Mouse (Mus musculus) MEL (cell line): Measurements from ENCODE around the gene T2. TPM values are rescaled to one million over a fixed set of nuclear protein-coding genes. Genes with fewer than 3 reads are reported as not detected.

Experiments
- DNase-seq: peaks from one replicate; pipeline ENCODE4 v3.0.0; 2011; ENCODE audit warnings: low read depth, low spot score
- H3K27ac ChIP-seq: 2 replicates; pipeline ENCODE4 v1.5.1; 2012; ENCODE audit warnings: low read depth, mild to moderate bottlenecking, control low read depth, low read length, moderate library complexity; ENCODE audit not compliant: control insufficient read depth
- H3K27me3 ChIP-seq, 2 experiments: fragments of 150-350 bp in 1 of 2; sonication (generic) in 1 of 2; 2 replicates each; pipeline ENCODE4 v1.6.1; 2012; ENCODE audit warnings: low read length in 2 of 2, mild to moderate bottlenecking in 2 of 2, improper control_type of control experiment in 1 of 2, moderate library complexity in 1 of 2; ENCODE audit not compliant: insufficient read depth in 2 of 2, control insufficient read depth in 1 of 2
- H3K36me3 ChIP-seq, 2 experiments: 2 replicates each; pipeline ENCODE4 v1.6.1; 2012 to 2014; ENCODE audit warnings: low read length in 2 of 2, improper control_type of control experiment in 1 of 2, inconsistent platforms in 1 of 2, mild to moderate bottlenecking in 1 of 2; ENCODE audit not compliant: insufficient read depth in 2 of 2, control insufficient read depth in 1 of 2
- H3K4me1 ChIP-seq, 2 experiments: fragments of 150-350 bp in 1 of 2; sonication (generic) in 1 of 2; 2 replicates each; pipeline ENCODE4 v1.6.1; 2012; ENCODE audit warnings: low read length in 2 of 2, improper control_type of control experiment in 1 of 2, mild to moderate bottlenecking in 1 of 2; ENCODE audit not compliant: insufficient read depth in 2 of 2, control insufficient read depth in 1 of 2
- H3K4me3 ChIP-seq, 2 experiments: fragments of 150-350 bp in 1 of 2; sonication (generic) in 1 of 2; 2 replicates each; pipeline ENCODE4 v1.5.1; 2012; ENCODE audit warnings: low read depth in 2 of 2, low read length in 2 of 2, mild to moderate bottlenecking in 2 of 2, moderate library complexity in 2 of 2, control low read depth in 1 of 2, improper control_type of control experiment in 1 of 2; ENCODE audit not compliant: control insufficient read depth in 1 of 2, insufficient read depth in 1 of 2
- H3K79me2 ChIP-seq: 2 replicates; pipeline ENCODE4 v1.6.1; 2012; ENCODE audit warnings: mild to moderate bottlenecking, low read length, moderate library complexity; ENCODE audit not compliant: control insufficient read depth, poor library complexity, insufficient read depth
- H3K9ac ChIP-seq: 2 replicates; pipeline ENCODE4 v1.6.1; 2012; ENCODE audit warnings: low read depth, mild to moderate bottlenecking, control low read depth, low read length, moderate library complexity; ENCODE audit not compliant: control insufficient read depth, poor library complexity, severe bottlenecking
- H3K9me3 ChIP-seq: fragments of 150-350 bp; sonication (generic); replicated peaks from 2 replicates; pipeline ENCODE4 v1.6.1; 2012; ENCODE audit warnings: mild to moderate bottlenecking, low read length, improper control_type of control experiment, moderate library complexity; ENCODE audit not compliant: insufficient read depth
- BHLHE40 ChIP-seq: IDR thresholded peaks from 2 replicates; pipeline ENCODE4 v1.6.1; 2012; ENCODE audit warnings: low read depth, mild to moderate bottlenecking, inconsistent platforms, low read length, improper control_type of control experiment, borderline replicate concordance
- E2F4 ChIP-seq: IDR thresholded peaks from 2 replicates; pipeline ENCODE4 v1.6.1; 2011; ENCODE audit warnings: low read depth, low read length, improper control_type of control experiment, borderline replicate concordance
- ELF1 ChIP-seq: IDR thresholded peaks from 2 replicates; pipeline ENCODE4 v1.6.1; 2014; ENCODE audit warnings: low read depth, mild to moderate bottlenecking, inconsistent platforms, low read length, improper control_type of control experiment, moderate library complexity
- EP300 ChIP-seq, 2 experiments: IDR thresholded peaks; 2 replicates each; pipeline ENCODE4 v1.6.1; 2011; ENCODE audit warnings: improper control_type of control experiment in 2 of 2, low read length in 2 of 2, low read depth in 1 of 2, mild to moderate bottlenecking in 1 of 2
- ETS1 ChIP-seq: IDR thresholded peaks from 2 replicates; pipeline ENCODE4 v1.6.1; 2012; ENCODE audit warnings: low read depth, mild to moderate bottlenecking, inconsistent platforms, low read length, improper control_type of control experiment, moderate library complexity
- GABPA ChIP-seq: IDR thresholded peaks from 2 replicates; pipeline ENCODE4 v1.6.1; 2012; ENCODE audit warnings: low read depth, mild to moderate bottlenecking, inconsistent platforms, low read length, improper control_type of control experiment, moderate library complexity
- GATA1 ChIP-seq: IDR thresholded peaks from 2 replicates; pipeline ENCODE4 v1.6.1; 2011; ENCODE audit warnings: low read depth, low read length, improper control_type of control experiment
- HCFC1 ChIP-seq: IDR thresholded peaks from 2 replicates; pipeline ENCODE4 v1.6.1; 2012; ENCODE audit warnings: low read depth, mild to moderate bottlenecking, inconsistent platforms, low read length, improper control_type of control experiment, moderate library complexity
- JUND ChIP-seq: IDR thresholded peaks from 2 replicates; pipeline ENCODE4 v1.6.1; 2011; ENCODE audit warnings: low read depth, mild to moderate bottlenecking, improper control_type of control experiment, low read length
- MAX ChIP-seq: IDR thresholded peaks from 2 replicates; pipeline ENCODE4 v1.6.1; 2011; ENCODE audit warnings: low read length, improper control_type of control experiment
- MAZ ChIP-seq: IDR thresholded peaks from 2 replicates; pipeline ENCODE4 v1.6.1; 2012; ENCODE audit warnings: low read depth, mild to moderate bottlenecking, inconsistent platforms, low read length, improper control_type of control experiment
- MEF2A ChIP-seq: IDR thresholded peaks from 2 replicates; pipeline ENCODE4 v1.6.1; 2014; ENCODE audit warnings: low read depth, mild to moderate bottlenecking, inconsistent platforms, low read length, improper control_type of control experiment; ENCODE audit not compliant: poor library complexity, insufficient replicate concordance, severe bottlenecking; ENCODE audit errors: extremely low read depth
- MXI1 ChIP-seq: IDR thresholded peaks from 2 replicates; pipeline ENCODE4 v1.6.1; 2011; ENCODE audit warnings: mild to moderate bottlenecking, low read depth, low read length, improper control_type of control experiment
- MYC ChIP-seq: IDR thresholded peaks from 2 replicates; pipeline ENCODE4 v1.6.1; 2011; ENCODE audit warnings: low read depth, mild to moderate bottlenecking, low read length, improper control_type of control experiment, moderate library complexity
- POLR2A ChIP-seq, 2 experiments: IDR thresholded peaks; 2 replicates each; pipeline ENCODE4 v1.6.1; 2011 to 2012; ENCODE audit warnings: low read length in 2 of 2, mild to moderate bottlenecking in 2 of 2, control low read depth in 1 of 2, improper control_type of control experiment in 1 of 2, low read depth in 1 of 2, moderate library complexity in 1 of 2; ENCODE audit not compliant: control insufficient read depth in 1 of 2, insufficient read depth in 1 of 2, poor library complexity in 1 of 2
- RCOR1 ChIP-seq: IDR thresholded peaks from 2 replicates; pipeline ENCODE4 v1.6.1; 2012; ENCODE audit warnings: low read depth, mild to moderate bottlenecking, inconsistent platforms, low read length, improper control_type of control experiment
- SIN3A ChIP-seq: IDR thresholded peaks from 2 replicates; pipeline ENCODE4 v1.6.1; 2012; ENCODE audit warnings: low read length, improper control_type of control experiment, inconsistent platforms
- TBP ChIP-seq: IDR thresholded peaks from 2 replicates; pipeline ENCODE4 v1.8.0; 2011; ENCODE audit warnings: low read depth, low read length, improper control_type of control experiment
- UBTF ChIP-seq: IDR thresholded peaks from 2 replicates; pipeline ENCODE4 v1.6.1; 2012; ENCODE audit warnings: low read depth, mild to moderate bottlenecking, inconsistent platforms, low read length, improper control_type of control experiment, moderate library complexity, borderline replicate concordance; ENCODE audit not compliant: insufficient read depth
- USF2 ChIP-seq, 2 experiments: IDR thresholded peaks; 2 replicates each; pipeline ENCODE4 v1.6.1; 2011 to 2012; ENCODE audit warnings: improper control_type of control experiment in 2 of 2, low read length in 2 of 2, borderline replicate concordance in 1 of 2, inconsistent platforms in 1 of 2, low read depth in 1 of 2, mild to moderate bottlenecking in 1 of 2; ENCODE audit not compliant: insufficient read depth in 1 of 2
- ZC3H11A ChIP-seq: IDR thresholded peaks from 2 replicates; pipeline ENCODE4 v1.6.1; 2012; ENCODE audit warnings: low read depth, mild to moderate bottlenecking, inconsistent platforms, low read length, improper control_type of control experiment
- ZKSCAN1 ChIP-seq: IDR thresholded peaks from 2 replicates; pipeline ENCODE4 v1.6.1; 2012; ENCODE audit warnings: low read depth, mild to moderate bottlenecking, inconsistent platforms, low read length, improper control_type of control experiment, moderate library complexity
- polyA plus RNA-seq, 2 experiments: library from polyadenylated mRNA; stranded (reverse) in 1 of 2; unstranded in 1 of 2; fragments of >175 nt in 1 of 2; fragments of >200 nt in 1 of 2; gene quantifications; 2 replicates each; pipeline versions ENCODE4 v1.2.1 to v1.2.4; 2012; ENCODE audit warnings: low replicate concordance in 2 of 2, low read depth in 1 of 2; ENCODE audit not compliant: insufficient read length in 2 of 2, insufficient read depth in 1 of 2, missing spikeins in 1 of 2
- total RNA-seq: library from RNA; depleted of rRNA; stranded (reverse); fragments of 300-350 nt; gene quantifications from 2 replicates; pipeline ENCODE4 v1.2.3, GENCODE M21; 2012

T2 gene
- total and polyA plus RNA-seq, 3 experiments: 0.15 TPM; not detected in 2

DNA sequence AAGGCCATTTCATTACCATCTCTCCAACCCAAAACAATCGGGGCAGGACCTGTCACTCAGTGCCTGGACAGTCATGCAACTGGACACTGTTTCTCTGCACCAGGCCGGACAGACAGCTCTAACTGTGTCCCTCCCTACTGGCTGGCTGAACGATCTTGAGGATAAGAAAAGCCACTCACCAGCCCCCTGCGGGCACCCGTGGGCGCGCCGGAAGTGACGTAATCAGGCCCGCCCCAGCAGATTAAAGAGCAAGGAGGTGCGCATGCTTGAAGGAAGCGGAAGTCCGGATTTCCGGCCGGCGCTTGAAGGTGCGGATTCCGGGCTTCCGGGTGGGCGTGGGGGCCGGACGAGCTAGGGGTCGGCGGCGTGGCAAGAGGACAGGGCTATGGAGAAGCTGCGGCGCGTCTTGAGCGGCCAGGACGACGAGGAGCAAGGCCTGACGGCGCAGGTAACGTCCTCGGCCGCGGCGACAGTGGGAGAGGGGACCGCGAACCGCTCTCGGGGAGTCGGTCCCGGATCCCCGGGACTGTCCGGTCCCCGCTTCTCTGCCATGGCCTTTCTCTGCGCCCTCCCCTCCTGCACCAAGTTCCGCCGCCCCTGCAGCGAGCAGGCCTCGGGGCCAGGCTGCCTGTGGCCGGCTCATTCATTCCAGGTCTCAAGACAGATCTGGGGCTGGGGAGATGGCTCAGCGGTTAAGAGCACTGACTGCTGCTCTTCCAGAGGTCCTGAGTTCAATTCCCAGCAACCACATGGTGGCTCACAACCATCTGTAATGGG, 44.8 kb upstream of the T2 start, which contains the start of gene Sft2d1 (continued):
- TF ChIP-seq SIN3A: peak; percentile 92
- TF ChIP-seq RCOR1: no peak
- TF ChIP-seq MAZ: 0 out of 2 replicates have a peak, but pooled peaks have one; percentile 52
- no peak for TF ChIP-seq MAX
- peak; percentile 68 for TF ChIP-seq TBP
- peak; percentile 70 to 87 for TF ChIP-seq POLR2A (IDR thresholded peaks at IDR 0.05; ENCODE audit: control insufficient read depth in 1 of 2, insufficient read depth in 1 of 2, low read depth in 1 of 2, low read length in 2 of 2, poor library complexity in 1 of 2)

DNA sequence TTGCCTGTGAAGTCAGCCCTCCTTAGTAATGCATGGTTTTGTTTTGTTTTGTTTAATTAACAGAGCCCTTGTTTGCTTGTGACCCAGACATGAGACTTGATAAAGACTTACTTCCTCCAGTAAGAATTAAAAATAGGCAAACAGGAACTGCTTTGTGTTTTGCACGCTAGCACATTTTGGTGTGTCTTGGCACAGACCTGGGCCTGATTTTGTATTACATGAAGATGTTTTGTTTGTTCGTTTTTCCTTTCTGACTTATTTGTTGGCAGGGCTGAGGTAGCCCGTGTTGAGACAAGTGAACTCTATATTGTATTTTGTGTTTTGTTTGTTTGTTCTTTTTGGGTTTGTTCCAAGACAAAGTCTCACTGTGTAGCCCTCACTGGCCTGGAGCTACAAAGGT, 44.0 kb upstream of the T2 start:
- H3K4me1 ChIP-seq: peaks cover 3 to 8% of the 10 kb centered on the region in 2 experiments
- H3K9me3 ChIP-seq: no peaks in the 10 kb centered on the region
- no peaks in the 10 kb centered on the region for H3K27me3 ChIP-seq
- TF ChIP-seq ETS1 (peak; percentile 55), EP300 (IDR thresholded peaks at IDR 0.05; ENCODE audit: low read depth in 1 of 2, low read length in 2 of 2) (peak in 1 of 2 experiments; percentile 28; a peak in 1 of 4 replicates), SIN3A (peak; percentile 76), MXI1 (peak; percentile 77), GABPA (no peak), JUND (no peak), GATA1 (peak; percentile 45; the same call in 1 of the 2 replicates), TBP (no peak), MYC (peak; percentile 66), ELF1 (0 out of 2 replicates have a peak, but pooled peaks have one; percentile 24), MAX (peak; percentile 65; the same call in 1 of the 2 replicates), MEF2A (0 out of 2 replicates have a peak, but pooled peaks have one; percentile 42)
- H3K27ac ChIP-seq: no peak overlapping the region
- peak overlapping the region; percentile 86 for H3K9ac ChIP-seq
- H3K4me3 ChIP-seq: peak overlapping the region; percentile 82 to 94
- no peaks in the 10 kb centered on the region; a peak in 1 of 4 replicates for H3K36me3 ChIP-seq
- H3K79me2 ChIP-seq: peaks cover 50% of the 10 kb centered on the region
- DNase-seq: peak; percentile 64

DNA sequence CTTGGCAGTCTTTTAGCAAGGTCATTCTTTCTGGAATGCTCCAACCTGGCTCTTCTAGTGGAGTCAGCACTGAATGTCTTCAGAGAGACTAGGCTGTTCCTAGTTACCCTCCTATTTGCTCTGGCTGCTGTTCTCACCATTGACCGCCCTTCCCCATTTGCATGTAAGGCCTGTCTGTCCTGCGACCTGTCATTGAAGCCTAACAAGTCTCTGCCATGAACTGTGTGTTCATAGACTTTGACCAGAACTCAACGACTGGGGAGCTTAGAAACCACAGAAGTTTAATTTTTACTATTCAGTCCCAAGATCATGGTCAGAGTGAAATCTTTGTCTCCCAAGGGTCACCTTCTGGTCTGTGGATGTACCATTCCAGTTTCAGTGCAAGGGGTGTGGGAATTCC, 41.8 kb upstream of the T2 start:
- H3K36me3 ChIP-seq: peaks cover 0 to 1% of the 10 kb centered on the region in 2 experiments; a peak in 2 of 4 replicates
- H3K79me2 ChIP-seq: peaks cover 54% of the 10 kb centered on the region
- TF ChIP-seq UBTF: no peak
- TF ChIP-seq BHLHE40: no peak
- TF ChIP-seq ZC3H11A: no peak
- TF ChIP-seq ELF1: no peak
- TF ChIP-seq HCFC1: no peak
- TF ChIP-seq MAX: no peak
- TF ChIP-seq EP300 (IDR thresholded peaks at IDR 0.05; ENCODE audit: low read depth in 1 of 2, low read length in 2 of 2): no peak
- no peak for TF ChIP-seq USF2 (IDR thresholded peaks at IDR 0.05; ENCODE audit: borderline replicate concordance in 1 of 2, insufficient read depth in 1 of 2, low read depth in 1 of 2, low read length in 2 of 2)
- TF ChIP-seq E2F4: no peak
- TF ChIP-seq ZKSCAN1: no peak

More for the DNA sequence above, 41.8 kb upstream of the T2 start:
- peaks cover 3 to 8% of the 10 kb centered on the region in 2 experiments for H3K4me1 ChIP-seq
- H3K9me3 ChIP-seq: no peaks in the 10 kb centered on the region
- no peak overlapping the region for H3K9ac ChIP-seq
- H3K4me3 ChIP-seq: no peak overlapping the region
- no peaks in the 10 kb centered on the region for H3K27me3 ChIP-seq
- no peak overlapping the region for H3K27ac ChIP-seq
- no peak for DNase-seq
